Mouse (Mus musculus) urinary bladder, postnatal 4 days (tissue): ENCODE measurements around the gene Tubb4a.
"Not testable (repeated sequence)": the region's sequence is repeated elsewhere in the genome, so short reads cannot be mapped to it uniquely, and the experiment has no call there.

Experiments
- DNase-seq, 2 experiments: peaks; one replicate each; pipeline ENCODE4 v3.0.0; 2021 to 2022; ENCODE audit warnings: low spot score in 2 of 2

The Tubb4a gene

GRCm38 (mm10) chr17:57087049-57087832 is at the start of gene Tubb4a:
Gene Tubb4a (minus strand): TSS chr17:57087782.
- no peak for DNase-seq

- no peak for DNase-seq
Measured at GRCm38 (mm10) chr17:57135635-57136034, 48.1 kb upstream of the Tubb4a start.

- DNase-seq: no peak
Measured at GRCm38 (mm10) chr17:57134693-57135092, 47.1 kb upstream of the Tubb4a start.

GRCm38 (mm10) chr17:57134021-57134420 is 46.4 kb upstream of the Tubb4a start:
- not testable (repeated sequence) for DNase-seq

GRCm38 (mm10) chr17:57131793-57132192 is 44.2 kb upstream of the Tubb4a start:
- DNase-seq: no peak

GRCm38 (mm10) chr17:57125853-57126622 is 38.5 kb upstream of the Tubb4a start:
- DNase-seq: no peak

GRCm38 (mm10) chr17:57124792-57125191 is 37.2 kb upstream of the Tubb4a start:
- DNase-seq: no peak

GRCm38 (mm10) chr17:57123192-57124118 is 35.9 kb upstream of the Tubb4a start:
- DNase-seq: no peak

- DNase-seq: no peak
Measured at GRCm38 (mm10) chr17:57121856-57122255, 34.3 kb upstream of the Tubb4a start.

GRCm38 (mm10) chr17:57118524-57119349 is 31.2 kb upstream of the Tubb4a start:
- DNase-seq: peak in 1 of 2 experiments; percentile 27

GRCm38 (mm10) chr17:57116801-57117200 is 29.2 kb upstream of the Tubb4a start:
- DNase-seq: no peak

GRCm38 (mm10) chr17:57112768-57113474 is 25.3 kb upstream of the Tubb4a start:
- no peak for DNase-seq

GRCm38 (mm10) chr17:57110005-57110404 is 22.4 kb upstream of the Tubb4a start:
- no peak for DNase-seq

GRCm38 (mm10) chr17:57108666-57109171 is 21.1 kb upstream of the Tubb4a start:
- DNase-seq: no peak

- DNase-seq: no peak
Measured at GRCm38 (mm10) chr17:57108040-57108665, 20.6 kb upstream of the Tubb4a start.

- DNase-seq: no peak
Measured at GRCm38 (mm10) chr17:57107064-57107463, 19.5 kb upstream of the Tubb4a start.

GRCm38 (mm10) chr17:57106035-57106368 is 18.4 kb upstream of the Tubb4a start:
- no peak for DNase-seq

GRCm38 (mm10) chr17:57105181-57106034 is 17.8 kb upstream of the Tubb4a start, which contains the start of gene Tnfsf9:
Gene Tnfsf9 (plus strand): TSS chr17:57105325.
- DNase-seq: no peak

GRCm38 (mm10) chr17:57104496-57104895 is 16.9 kb upstream of the Tubb4a start:
- DNase-seq: no peak
